Mouse (Mus musculus) hindbrain, embryonic 14.5 days (tissue): ENCODE measurements around the gene Icam1. TPM values are rescaled to one million over a fixed set of nuclear protein-coding genes. Genes with fewer than 3 reads are reported as not detected.

ENCODE experiments used
- ATAC-seq: fragments of 200-750 bp; cut with Nextera tagmentation; 2 replicates; pipeline ENCODE4 v1.8.0; 2017; ENCODE audit warnings: moderate number of reproducible peaks, mild to moderate bottlenecking, moderate TSS enrichment, moderate library complexity; ENCODE audit not compliant: low FRiP score
- DNase-seq: peaks from one replicate; pipeline ENCODE4 v3.0.0-alpha.2; 2015; ENCODE audit warnings: low spot score
- H3K27ac ChIP-seq: fragments of 300-500 bp; sonication (generic); 2 replicates; pipeline ENCODE4 v1.5.1; 2014; ENCODE audit warnings: mild to moderate bottlenecking, moderate library complexity
- H3K27me3 ChIP-seq: fragments of 300-500 bp; sonication (generic); 2 replicates; pipeline ENCODE4 v1.6.1; 2014; ENCODE audit warnings: mild to moderate bottlenecking, low read length, mixed read lengths; ENCODE audit not compliant: control insufficient read depth, insufficient read depth
- H3K36me3 ChIP-seq: fragments of 300-500 bp; sonication (generic); replicated peaks from 2 replicates; pipeline ENCODE4 v1.6.1; 2014; ENCODE audit not compliant: control insufficient read depth, insufficient read depth
- H3K4me1 ChIP-seq: fragments of 300-500 bp; sonication (generic); replicated peaks from 2 replicates; pipeline ENCODE4 v1.6.1; 2014; ENCODE audit warnings: antibody characterized with exemption, low read length, mixed read lengths; ENCODE audit not compliant: control insufficient read depth, insufficient read depth
- H3K4me2 ChIP-seq: fragments of 300-500 bp; sonication (generic); replicated peaks from 2 replicates; pipeline ENCODE4 v1.6.1; 2014; ENCODE audit warnings: mild to moderate bottlenecking, moderate library complexity
- H3K4me3 ChIP-seq: fragments of 300-500 bp; sonication (generic); replicated peaks from 2 replicates; pipeline ENCODE4 v1.5.1; 2014; ENCODE audit warnings: mild to moderate bottlenecking, low read length
- H3K9ac ChIP-seq: fragments of 300-500 bp; sonication (generic); 2 replicates; pipeline ENCODE4 v1.6.1; 2014
- H3K9me3 ChIP-seq: fragments of 300-500 bp; sonication (generic); 2 replicates; pipeline ENCODE4 v1.6.1; 2016; ENCODE audit warnings: low read length; ENCODE audit not compliant: control insufficient read depth
- WGBS: fragments of 180-500 bp; shearing (Covaris S2); extraction: QIAGEN DNeasy Blood & Tissue Kit; methylation state at CpG from one replicate; pipeline ENCODE4 v1.1.7; 2014; 5-methylcytosine and 5-hydroxymethylcytosine counted together
- polyA plus RNA-seq: library from polyadenylated mRNA; unstranded; fragments of >200 nt; fragmentation: Nextera tagmentation; extraction: Ambion mirVana; gene quantifications from 2 replicates; pipeline ENCODE4 v1.2.1, GENCODE M21; 2014

Icam1 gene
- polyA plus RNA-seq, 1 experiment from 2014 or later = 3.6 TPM

DNA sequence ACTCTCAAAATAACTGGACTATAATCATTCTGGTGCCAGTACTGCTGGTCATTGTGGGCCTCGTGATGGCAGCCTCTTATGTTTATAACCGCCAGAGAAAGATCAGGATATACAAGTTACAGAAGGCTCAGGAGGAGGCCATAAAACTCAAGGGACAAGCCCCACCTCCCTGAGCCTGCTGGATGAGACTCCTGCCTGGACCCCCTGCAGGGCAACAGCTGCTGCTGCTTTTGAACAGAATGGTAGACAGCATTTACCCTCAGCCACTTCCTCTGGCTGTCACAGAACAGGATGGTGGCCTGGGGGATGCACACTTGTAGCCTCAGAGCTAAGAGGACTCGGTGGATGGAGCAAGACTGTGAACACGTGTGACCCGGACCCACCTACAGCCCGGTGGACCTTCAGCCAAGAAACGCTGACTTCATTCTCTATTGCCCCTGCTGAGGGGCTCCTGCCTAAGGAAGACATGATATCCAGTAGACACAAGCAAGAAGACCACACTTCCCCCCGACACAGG is 12.0 kb downstream of the Icam1 start:
- no peak overlapping the region for H3K4me3 ChIP-seq
- DNase-seq (no peak), ATAC-seq (no peak)
- H3K27ac ChIP-seq = no peak overlapping the region
- peaks cover 21% of the 10 kb centered on the region for H3K4me1 ChIP-seq
- 54% methylated on average over 8 of the region's 8 CpGs for WGBS
- H3K36me3 ChIP-seq = no peaks in the 10 kb centered on the region
- H3K4me2 ChIP-seq = no peak overlapping the region
- H3K9me3 ChIP-seq = no peaks in the 10 kb centered on the region
- peaks cover 50% of the 10 kb centered on the region for H3K27me3 ChIP-seq
- H3K9ac ChIP-seq = no peak overlapping the region

DNA sequence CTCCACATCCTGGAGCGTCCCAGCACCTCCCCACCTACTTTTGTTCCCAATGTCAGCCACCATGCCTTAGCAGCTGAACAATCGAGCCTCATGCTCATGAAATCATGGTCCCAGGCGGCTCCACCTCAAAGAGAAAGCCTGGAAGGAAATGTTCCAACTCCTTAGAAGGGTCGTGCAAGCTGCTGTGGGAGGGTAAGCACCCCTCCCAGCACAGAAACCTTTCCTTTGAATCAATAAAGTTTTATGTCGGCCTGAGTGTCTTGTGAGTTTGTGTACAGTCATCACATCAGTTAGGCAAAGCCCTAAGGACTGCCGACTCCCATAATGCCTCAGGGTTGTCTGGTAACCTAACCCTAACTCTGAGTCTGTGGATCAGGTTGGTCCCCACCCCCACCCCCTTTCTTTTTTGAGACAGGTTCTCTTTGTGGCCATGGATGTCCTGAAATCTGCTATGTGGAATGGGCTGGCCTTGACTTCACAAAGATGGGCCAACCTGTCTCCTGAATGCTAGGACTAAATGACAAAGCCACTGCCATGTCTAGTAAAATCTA is 12.8 kb downstream of the Icam1 start:
- Histone ChIP-seq H3K9ac (no peak overlapping the region), H3K9me3 (no peaks in the 10 kb centered on the region), H3K27ac (no peak overlapping the region), H3K27me3 (peaks cover 58% of the 10 kb centered on the region), H3K4me3 (no peak overlapping the region), H3K36me3 (no peaks in the 10 kb centered on the region), H3K4me2 (no peak overlapping the region), H3K4me1 (peaks cover 29% of the 10 kb centered on the region)
- no peak for ATAC-seq
- 74% methylated on average over 6 of the region's 6 CpGs for WGBS
- no peak for DNase-seq

DNA sequence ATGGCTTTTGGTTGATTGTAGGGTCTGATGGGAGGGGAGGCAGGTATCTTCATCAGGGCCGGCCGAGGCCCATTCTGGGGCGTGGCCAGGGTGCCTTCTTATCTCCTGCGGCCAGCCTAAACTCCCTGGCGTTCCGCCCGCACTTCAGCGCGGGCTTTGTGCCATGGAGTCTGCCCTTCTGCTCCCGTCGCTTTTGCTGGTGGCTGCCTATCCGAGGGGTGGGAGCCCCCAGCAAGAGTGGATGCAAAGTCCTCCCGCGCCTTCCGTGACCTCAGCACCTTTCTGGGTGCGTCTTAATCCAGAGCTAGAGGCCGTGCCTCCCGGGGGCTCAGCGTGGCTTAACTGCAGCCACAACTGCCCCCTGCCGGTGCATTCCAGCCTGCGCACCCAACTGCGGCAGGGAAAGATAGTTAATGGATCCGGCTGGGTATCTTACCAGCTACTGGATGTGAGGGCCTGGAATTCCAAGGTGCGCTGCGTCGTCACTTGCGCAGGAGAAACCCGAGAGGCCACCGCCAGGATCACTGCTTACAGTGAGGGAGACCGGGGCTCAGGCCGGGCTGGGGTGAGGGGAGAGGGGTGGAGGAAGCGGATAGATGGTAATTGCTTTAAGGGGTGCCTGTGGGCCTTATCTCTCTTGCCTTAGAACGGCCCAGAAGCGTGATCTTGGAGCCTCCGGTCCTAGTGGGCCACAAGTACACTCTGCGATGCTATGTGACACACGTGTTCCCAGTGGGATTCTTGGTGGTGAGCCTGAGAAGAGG is 13.7 kb downstream of the Icam1 start, which contains the start of gene Icam4:
Gene Icam4 (plus strand): TSS at position 83 of the 764 bp plus-strand sequence.
- 0 out of 2 replicates have a peak within 1 kb of the TSS, but pooled peaks have one; percentile 20 for H3K9ac ChIP-seq
- no peak for ATAC-seq
- peaks cover 29% of the 10 kb centered on the region for H3K4me1 ChIP-seq
- peaks cover 66% of the 10 kb centered on the region for H3K27me3 ChIP-seq
- H3K9me3 ChIP-seq = no peaks in the 10 kb centered on the region
- 3% methylated on average over 37 of the region's 37 CpGs for WGBS
- DNase-seq = peak; percentile 53
- H3K4me2 ChIP-seq = peak within 1 kb of the TSS; percentile 44
- no peaks in the 10 kb centered on the region for H3K36me3 ChIP-seq
- no peak within 1 kb of the TSS for H3K27ac ChIP-seq
- H3K4me3 ChIP-seq = peak within 1 kb of the TSS; percentile 19

DNA sequence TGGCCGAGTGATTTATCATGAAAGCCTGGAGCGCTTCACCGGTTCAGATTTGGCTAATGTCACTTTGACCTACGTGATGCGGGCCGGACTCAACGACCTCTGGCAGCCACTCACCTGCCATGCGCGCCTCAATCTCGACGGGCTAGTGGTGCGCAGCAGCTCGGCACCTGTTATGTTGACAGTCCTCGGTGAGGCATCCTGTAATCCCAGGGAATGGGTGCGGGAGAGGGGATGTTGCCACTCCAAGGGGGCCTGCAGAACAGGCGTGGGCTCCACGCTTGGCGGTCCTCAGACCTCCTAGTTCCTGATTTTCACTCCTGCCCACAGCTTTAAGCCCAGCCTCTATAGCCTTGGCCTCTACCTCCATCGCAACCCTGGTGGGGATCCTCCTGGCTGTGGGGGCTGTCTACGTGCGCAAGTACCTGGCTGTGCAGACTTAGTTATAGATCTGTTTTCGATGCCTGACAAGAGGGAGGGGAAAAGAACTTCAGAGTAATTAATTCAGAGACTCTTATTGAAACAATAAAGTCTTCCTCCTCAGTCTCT is 14.3 kb downstream of the Icam1 start:
- peaks cover 73% of the 10 kb centered on the region for H3K27me3 ChIP-seq
- ATAC-seq = no peak
- H3K4me2 ChIP-seq = peak overlapping the region; percentile 90
- H3K4me3 ChIP-seq = no peak overlapping the region
- no peak overlapping the region for H3K9ac ChIP-seq
- no peaks in the 10 kb centered on the region for H3K9me3 ChIP-seq
- no peaks in the 10 kb centered on the region for H3K36me3 ChIP-seq
- DNase-seq = no peak
- H3K4me1 ChIP-seq = peaks cover 30% of the 10 kb centered on the region
- no peak overlapping the region for H3K27ac ChIP-seq
- 23% methylated on average over 22 of the region's 22 CpGs for whole genome bisulfite sequencing

DNA sequence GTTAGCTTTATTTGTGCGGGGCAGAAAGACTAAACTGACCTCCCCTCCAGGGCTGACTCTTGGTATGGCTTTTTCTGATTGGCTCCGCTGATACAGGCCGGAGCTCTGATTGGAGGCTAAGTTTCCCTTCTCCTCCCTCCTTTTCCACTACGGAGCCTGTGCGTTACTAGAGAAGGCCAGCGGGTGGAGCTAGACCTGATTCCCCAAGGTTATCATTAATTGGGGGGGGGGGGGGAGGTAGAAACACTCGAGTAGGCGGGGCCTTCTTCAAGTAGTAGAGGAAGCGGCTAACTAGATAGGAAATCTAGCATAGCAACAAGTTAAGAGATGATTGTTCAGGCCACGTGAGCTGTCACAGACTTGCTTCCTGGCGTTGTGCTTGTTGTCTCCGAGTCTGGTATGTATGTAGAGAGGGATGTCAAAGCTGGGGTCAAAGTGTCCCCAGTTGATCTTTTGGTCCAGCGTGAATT is 15.0 kb downstream of the Icam1 start:
- H3K36me3 ChIP-seq = no peaks in the 10 kb centered on the region
- H3K27ac ChIP-seq = no peak overlapping the region
- WGBS = under 1% methylated on average over 13 of the region's 13 CpGs
- 0 out of 2 replicates have a peak overlapping the region, but pooled peaks have one; percentile 57 for H3K9ac ChIP-seq
- H3K27me3 ChIP-seq = peaks cover 78% of the 10 kb centered on the region
- H3K4me2 ChIP-seq = peak overlapping the region; percentile 90
- DNase-seq (peak; percentile 79), ATAC-seq (peak; percentile 44)
- no peaks in the 10 kb centered on the region for H3K9me3 ChIP-seq
- H3K4me3 ChIP-seq = peak overlapping the region; percentile 41
- peaks cover 34% of the 10 kb centered on the region for H3K4me1 ChIP-seq

DNA sequence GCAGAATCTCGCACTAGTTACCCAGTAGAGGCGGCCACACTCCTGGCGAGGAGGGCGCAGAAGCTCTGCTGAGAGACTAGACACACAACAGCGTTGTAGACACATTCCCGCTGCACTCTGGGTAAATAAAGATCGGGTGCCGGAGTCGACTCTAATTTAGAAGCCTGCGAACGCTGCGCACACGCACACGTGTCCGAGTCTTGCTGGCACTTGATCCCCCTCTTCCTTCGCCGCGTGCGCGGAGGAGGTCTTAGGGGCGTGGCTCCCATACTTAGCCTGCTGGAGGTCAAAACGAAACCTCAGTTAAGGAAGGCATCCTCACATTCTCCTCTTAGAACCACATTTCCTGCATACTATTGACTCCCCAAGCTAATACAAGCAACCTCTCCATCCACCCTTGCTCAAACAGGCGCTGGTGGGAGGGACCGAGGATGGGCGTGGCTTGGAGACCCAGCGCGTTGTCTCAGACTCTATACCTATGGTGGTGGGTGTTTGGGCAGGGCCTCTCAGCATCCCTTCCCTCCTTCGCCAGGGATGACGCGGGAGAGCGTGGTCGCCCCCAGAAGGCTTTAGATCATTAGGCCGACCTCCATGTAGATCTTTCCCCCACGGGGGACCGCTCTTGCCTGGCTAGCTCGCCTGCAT is 15.6 kb downstream of the Icam1 start:
- H3K27ac ChIP-seq = no peak overlapping the region
- peaks cover 34% of the 10 kb centered on the region for H3K4me1 ChIP-seq
- peaks cover 83% of the 10 kb centered on the region for H3K27me3 ChIP-seq
- peak; percentile 61 for ATAC-seq
- no peaks in the 10 kb centered on the region for H3K9me3 ChIP-seq
- peak overlapping the region; percentile 90 for H3K4me2 ChIP-seq
- peak; percentile 55 for DNase-seq
- H3K36me3 ChIP-seq = no peaks in the 10 kb centered on the region
- H3K9ac ChIP-seq = peak overlapping the region; percentile 57
- under 1% methylated on average over 36 of the region's 36 CpGs for WGBS
- H3K4me3 ChIP-seq = peak overlapping the region; percentile 41

DNA sequence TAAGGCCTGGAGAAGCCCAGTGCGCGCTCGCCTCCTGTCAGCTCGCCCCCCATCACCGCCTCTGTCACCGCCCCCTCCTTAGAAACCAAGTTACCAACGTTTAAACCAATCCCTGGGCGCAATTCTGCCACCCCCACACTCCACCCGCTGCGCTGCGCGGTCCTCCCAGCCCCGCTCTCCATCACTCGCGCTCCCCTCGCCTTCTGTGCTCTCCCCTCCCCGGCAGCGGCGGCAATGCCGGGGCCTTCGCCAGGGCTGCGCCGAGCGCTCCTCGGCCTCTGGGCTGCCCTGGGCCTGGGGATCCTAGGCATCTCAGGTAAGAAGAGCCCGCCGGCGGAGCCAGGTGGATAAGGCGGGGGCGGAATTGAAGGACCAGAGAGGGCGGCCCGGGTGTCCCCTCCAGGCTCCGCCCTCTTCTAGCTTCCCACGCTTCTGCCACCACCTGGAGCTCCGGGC is 16.1 kb downstream of the Icam1 start, which contains the start of gene Icam5:
Gene Icam5 (plus strand): TSS at position 178 of the 456 bp plus-strand sequence.
- H3K27me3 ChIP-seq = peaks cover 83% of the 10 kb centered on the region
- under 1% methylated on average over 34 of the region's 35 CpGs for whole genome bisulfite sequencing
- H3K9ac ChIP-seq = peak within 1 kb of the TSS; percentile 57
- H3K27ac ChIP-seq = no peak within 1 kb of the TSS
- no peaks in the 10 kb centered on the region for H3K36me3 ChIP-seq
- no peak for DNase-seq
- H3K4me1 ChIP-seq = peaks cover 40% of the 10 kb centered on the region
- peak; percentile 44 for ATAC-seq
- no peaks in the 10 kb centered on the region for H3K9me3 ChIP-seq
- peak within 1 kb of the TSS; percentile 41 for H3K4me3 ChIP-seq
- peak within 1 kb of the TSS; percentile 90 for H3K4me2 ChIP-seq

DNA sequence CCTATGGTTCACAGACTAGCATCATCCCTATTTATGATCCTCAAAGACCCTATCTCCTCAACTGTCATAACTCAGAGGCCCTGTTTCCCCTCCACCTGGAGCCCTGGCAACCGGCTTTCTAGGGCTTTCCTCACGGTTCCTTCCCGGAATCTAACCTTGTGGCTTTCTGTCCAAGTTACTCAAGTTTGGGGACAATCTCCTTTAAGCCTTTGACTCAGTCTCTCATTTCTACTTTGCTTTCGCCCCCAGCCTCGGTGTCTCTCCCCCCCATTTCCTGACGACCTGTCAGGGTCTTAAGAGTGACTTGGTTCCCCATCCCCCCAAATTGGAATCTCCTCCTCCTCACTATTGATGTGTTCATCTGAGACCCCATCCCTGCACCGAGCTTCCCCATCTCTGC is 16.7 kb downstream of the Icam1 start:
- ATAC-seq (no peak), DNase-seq (no peak)
- 5% methylated on average over 7 of the region's 7 CpGs for WGBS
- H3K27ac ChIP-seq = no peak overlapping the region
- peak overlapping the region; percentile 41 for H3K4me3 ChIP-seq
- no peaks in the 10 kb centered on the region for H3K36me3 ChIP-seq
- H3K4me1 ChIP-seq = peaks cover 45% of the 10 kb centered on the region
- no peaks in the 10 kb centered on the region for H3K9me3 ChIP-seq
- H3K27me3 ChIP-seq = peaks cover 87% of the 10 kb centered on the region
- H3K9ac ChIP-seq = peak overlapping the region; percentile 57
- H3K4me2 ChIP-seq = peak overlapping the region; percentile 90
